Mouse (Mus musculus) spleen, postnatal 36 days (tissue): ENCODE measurements at regions not wholly inside any gene's neighbourhood (a gene's known extent, or its start where the extent isn't known, plus 50 kb on each side); places are given as distances from the start of the nearest gene placed in this dataset.

Experiments used
- DNase-seq, 2 experiments: peaks; one replicate each; pipeline ENCODE4 v3.0.0; 2022; ENCODE audit warnings: low spot score in 2 of 2, mixed read lengths in 1 of 2

GRCm38 (mm10) chr4:149844971-149845370, 70.9 kb upstream of the Slc25a33 start:
- no peak for DNase-seq

GRCm38 (mm10) chr4:149843736-149844135, 69.7 kb upstream of the Slc25a33 start:
- no peak for DNase-seq

- no peak for DNase-seq
These were observed 68.8 kb upstream of the Slc25a33 start for GRCm38 (mm10) chr4:149842906-149843305.

- no peak for DNase-seq
These were observed 67.8 kb upstream of the Slc25a33 start for GRCm38 (mm10) chr4:149841856-149842255.

- peak in 1 of 2 experiments; percentile 27 for DNase-seq
These were observed 66.6 kb upstream of the Slc25a33 start for GRCm38 (mm10) chr4:149840511-149841292.

GRCm38 (mm10) chr4:149838682-149839081, 64.6 kb upstream of the Slc25a33 start:
- DNase-seq = peak; percentile 39 to 48

- no peak for DNase-seq
These were observed 60.6 kb upstream of the Slc25a33 start for GRCm38 (mm10) chr4:149834646-149835156.

GRCm38 (mm10) chr4:149832446-149833101, 58.5 kb upstream of the Slc25a33 start:
- DNase-seq = no peak

GRCm38 (mm10) chr4:149830551-149831192, 56.6 kb upstream of the Slc25a33 start:
- DNase-seq = no peak

GRCm38 (mm10) chr4:149829964-149830363, 55.9 kb upstream of the Slc25a33 start:
- DNase-seq = no peak

GRCm38 (mm10) chr4:149827784-149828183, 53.7 kb upstream of the Slc25a33 start:
- no peak for DNase-seq
